Mouse (Mus musculus) embryonic facial prominence, embryonic 10.5 days (tissue): Measurements from ENCODE around the gene Mast4. TPM values are rescaled to one million over a fixed set of nuclear protein-coding genes. Genes with fewer than 3 reads are reported as not detected.

Source experiments
- DNase-seq: peaks from one replicate; pipeline ENCODE4 v3.0.0-alpha.2; 2017; ENCODE audit warnings: low spot score
- H3K27ac ChIP-seq: fragments of 300-500 bp; sonication (generic); replicated peaks from 2 replicates; pipeline ENCODE4 v1.5.1; 2016; ENCODE audit warnings: mild to moderate bottlenecking
- H3K27me3 ChIP-seq: fragments of 300-500 bp; sonication (generic); replicated peaks from 2 replicates; pipeline ENCODE4 v1.6.1; 2016; ENCODE audit warnings: low read depth, mild to moderate bottlenecking; ENCODE audit not compliant: poor library complexity, severe bottlenecking
- H3K36me3 ChIP-seq: fragments of 300-500 bp; sonication (generic); replicated peaks from 2 replicates; pipeline ENCODE4 v1.6.1; 2016; ENCODE audit warnings: mild to moderate bottlenecking, moderate library complexity
- H3K4me1 ChIP-seq: fragments of 300-500 bp; sonication (generic); 2 replicates; pipeline ENCODE4 v1.6.1; 2016
- H3K4me3 ChIP-seq: fragments of 300-500 bp; sonication (generic); 2 replicates; pipeline ENCODE4 v1.5.1; 2016; ENCODE audit warnings: mild to moderate bottlenecking, moderate library complexity
- H3K9me3 ChIP-seq: fragments of 300-500 bp; sonication (generic); 2 replicates; pipeline ENCODE4 v1.6.1; 2016; ENCODE audit warnings: mild to moderate bottlenecking
- WGBS: fragments of 180-500 bp; shearing (Covaris S2); methylation state at CpG from one replicate; pipeline ENCODE4 v1.1.7; 2016; 5-methylcytosine and 5-hydroxymethylcytosine counted together
- polyA plus RNA-seq: library from polyadenylated mRNA; unstranded; fragments of >200 nt; fragmentation: Nextera tagmentation; extraction: Ambion mirVana; gene quantifications from 2 replicates; pipeline ENCODE4 v1.2.1, GENCODE M21; 2016

Mast4 gene
- polyA plus RNA-seq, 1 experiment from 2014 or later: 23.0 TPM

DNA sequence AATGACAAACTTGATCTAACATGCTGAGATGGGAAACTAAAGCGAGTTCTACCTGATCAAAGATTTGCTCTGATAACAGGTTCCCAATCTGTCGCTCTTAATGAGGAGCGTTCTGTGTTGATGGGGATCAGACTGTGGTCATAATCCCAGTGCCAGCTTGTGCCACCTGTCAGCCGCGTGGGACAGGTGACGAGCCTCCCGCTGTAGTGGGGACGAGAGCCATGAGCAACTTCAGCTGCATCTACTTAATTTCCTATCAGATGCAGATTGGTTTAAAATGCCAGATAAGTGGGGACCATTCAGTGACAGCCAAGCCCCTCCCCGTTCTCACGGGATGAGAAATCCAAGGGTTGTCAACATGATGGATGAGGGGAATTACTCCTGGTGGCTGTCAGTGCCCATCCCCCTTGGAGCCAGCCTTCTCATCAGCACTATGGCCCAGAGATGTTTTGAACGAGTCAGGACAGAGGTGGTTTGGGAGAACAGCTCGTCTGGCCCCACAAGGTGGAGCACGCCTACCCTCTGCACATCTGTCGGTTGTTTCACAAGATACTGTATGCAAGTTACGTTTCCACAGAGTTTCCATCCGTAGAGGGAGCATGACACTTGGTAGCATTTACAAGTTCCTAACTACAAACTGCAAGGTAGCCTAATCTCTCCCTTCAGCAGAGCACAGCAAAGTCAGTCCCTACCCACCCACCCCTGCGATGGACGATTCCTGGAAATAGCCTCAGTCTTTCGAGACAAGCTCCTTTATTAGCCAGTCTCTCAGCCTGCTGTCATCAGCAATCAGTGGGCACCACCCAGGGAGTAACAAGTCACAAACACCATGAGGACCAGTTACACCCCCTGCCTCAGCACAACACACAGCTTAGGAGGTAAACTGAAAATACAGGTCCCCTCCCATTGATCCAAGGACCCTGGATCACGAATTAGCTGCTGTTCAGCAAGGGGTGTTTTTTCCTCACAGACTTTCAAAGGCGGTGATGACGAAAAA lies 212.2 kb downstream of the Mast4 start:
- 62% methylated on average over 22 of the region's 22 CpGs for WGBS
- DNase-seq: no peak
- peaks cover 15% of the 10 kb centered on the region; the same call in 1 of the 2 replicates for H3K4me1 ChIP-seq

GRCm38 (mm10) chr13:103120669-103121131 lies 213.6 kb downstream of the Mast4 start:
- no peaks in the 10 kb centered on the region for H3K9me3 ChIP-seq
- peak overlapping the region; percentile 73 for H3K27ac ChIP-seq
- no peaks in the 10 kb centered on the region for H3K36me3 ChIP-seq
- no peaks in the 10 kb centered on the region for H3K27me3 ChIP-seq
- H3K4me1 ChIP-seq: peaks cover 15% of the 10 kb centered on the region; the same call in 1 of the 2 replicates
- peak overlapping the region; percentile 36 for H3K4me3 ChIP-seq
- peak; percentile 60 for DNase-seq
- 9% methylated on average over 7 of the region's 7 CpGs for WGBS

More for the DNA sequence above, 212.2 kb downstream of the Mast4 start:
- Histone ChIP-seq H3K36me3 (no peaks in the 10 kb centered on the region), H3K9me3 (no peaks in the 10 kb centered on the region), H3K4me3 (no peak overlapping the region), H3K27me3 (no peaks in the 10 kb centered on the region), H3K27ac (no peak overlapping the region)

GRCm38 (mm10) chr13:103119728-103120127 lies 214.6 kb downstream of the Mast4 start:
- no peak overlapping the region for H3K4me3 ChIP-seq
- WGBS: 93% methylated on average over 9 of the region's 9 CpGs
- no peak for DNase-seq
- no peaks in the 10 kb centered on the region for H3K36me3 ChIP-seq
- H3K4me1 ChIP-seq: peaks cover 16% of the 10 kb centered on the region
- no peaks in the 10 kb centered on the region for H3K9me3 ChIP-seq
- H3K27me3 ChIP-seq: no peaks in the 10 kb centered on the region
- H3K27ac ChIP-seq: no peak overlapping the region

DNA sequence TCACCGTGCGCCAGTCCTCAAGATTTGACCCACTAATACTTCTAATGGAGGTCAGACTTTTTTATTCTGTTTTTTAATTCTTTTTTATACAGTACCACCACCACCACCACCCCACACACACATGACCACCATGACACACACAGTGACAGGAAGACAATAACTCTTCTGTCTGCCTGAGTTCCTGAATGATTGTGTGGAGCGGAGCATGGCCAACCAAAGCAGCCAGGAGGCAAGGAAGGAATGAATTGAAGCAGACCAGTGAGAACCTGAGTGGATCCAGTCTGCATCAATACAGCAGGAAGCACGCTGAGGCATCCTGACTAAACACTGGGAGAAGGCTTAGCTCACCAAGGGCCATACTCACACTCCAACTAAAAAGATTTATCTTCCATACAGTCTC lies 219.2 kb downstream of the Mast4 start:
- Histone ChIP-seq H3K36me3 (no peaks in the 10 kb centered on the region), H3K27ac (no peak overlapping the region), H3K27me3 (no peaks in the 10 kb centered on the region), H3K4me1 (peaks cover 27% of the 10 kb centered on the region), H3K4me3 (no peak overlapping the region), H3K9me3 (no peaks in the 10 kb centered on the region)
- DNase-seq: no peak
- WGBS: 83% methylated on average over 4 of the region's 4 CpGs

DNA sequence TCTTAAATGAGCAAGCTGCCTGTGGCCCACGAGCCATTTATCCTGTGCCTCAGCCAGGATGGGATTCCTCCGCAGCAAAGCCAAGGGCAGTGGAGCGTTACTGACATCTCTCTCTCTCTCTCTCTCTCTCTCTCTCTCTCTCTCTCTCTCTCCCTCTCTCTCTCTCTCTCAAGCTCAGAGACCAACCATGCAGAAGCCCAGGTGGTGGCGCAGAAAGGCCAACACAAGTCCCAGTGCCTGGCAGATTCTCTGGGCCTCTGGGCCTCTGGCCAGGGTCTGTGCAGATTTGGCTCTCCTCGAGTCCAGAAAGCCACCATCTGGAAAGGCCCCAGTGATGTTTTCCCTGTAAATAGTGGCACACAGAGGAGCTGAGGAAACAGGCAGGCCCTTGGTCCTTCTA lies 220.0 kb downstream of the Mast4 start:
- Histone ChIP-seq H3K36me3 (no peaks in the 10 kb centered on the region), H3K27ac (peak overlapping the region; percentile 35), H3K4me1 (peaks cover 27% of the 10 kb centered on the region), H3K27me3 (no peaks in the 10 kb centered on the region), H3K9me3 (no peaks in the 10 kb centered on the region), H3K4me3 (no peak overlapping the region)
- 54% methylated on average over 5 of the region's 5 CpGs for WGBS
- DNase-seq: no peak

GRCm38 (mm10) chr13:103109872-103110271 lies 224.4 kb downstream of the Mast4 start:
- 33% methylated on average over 10 of the region's 10 CpGs for WGBS
- Histone ChIP-seq H3K36me3 (no peaks in the 10 kb centered on the region), H3K27ac (no peak overlapping the region), H3K4me3 (no peak overlapping the region), H3K9me3 (no peaks in the 10 kb centered on the region), H3K4me1 (peaks cover 27% of the 10 kb centered on the region), H3K27me3 (no peaks in the 10 kb centered on the region)
- DNase-seq: peak; percentile 76

DNA sequence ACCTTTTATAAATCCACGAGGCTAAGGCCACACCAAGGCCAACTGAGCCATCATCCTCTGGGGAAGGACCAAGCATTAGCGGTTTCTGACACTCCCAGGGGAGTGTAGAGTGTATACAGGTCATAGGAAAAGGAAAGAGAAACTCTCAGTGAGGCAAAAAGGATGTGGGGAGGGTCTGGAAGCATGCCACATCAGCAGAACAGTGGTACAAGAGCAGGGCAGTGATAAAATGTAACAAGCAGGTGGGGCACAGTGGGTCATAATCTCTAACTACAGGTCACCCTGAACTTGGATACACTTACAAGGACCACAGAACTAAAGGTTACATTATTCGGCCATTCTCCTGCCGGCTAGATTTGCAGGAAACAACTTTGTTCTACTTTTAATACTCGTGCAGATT lies 226.9 kb downstream of the Mast4 start:
- no peak for DNase-seq
- peaks cover 23% of the 10 kb centered on the region for H3K4me1 ChIP-seq
- H3K27ac ChIP-seq: no peak overlapping the region
- no peaks in the 10 kb centered on the region for H3K27me3 ChIP-seq
- H3K4me3 ChIP-seq: no peak overlapping the region
- H3K36me3 ChIP-seq: no peaks in the 10 kb centered on the region
- no peaks in the 10 kb centered on the region for H3K9me3 ChIP-seq
- 86% methylated on average over 5 of the region's 5 CpGs for WGBS

- H3K27me3 ChIP-seq: peaks cover 8% of the 10 kb centered on the region
- no peaks in the 10 kb centered on the region for H3K9me3 ChIP-seq
- no peaks in the 10 kb centered on the region for H3K36me3 ChIP-seq
- WGBS: 77% methylated on average over 6 of the region's 6 CpGs
- H3K27ac ChIP-seq: no peak overlapping the region
- DNase-seq: no peak
- no peak overlapping the region for H3K4me3 ChIP-seq
- peaks cover 6% of the 10 kb centered on the region for H3K4me1 ChIP-seq
Observed at GRCm38 (mm10) chr13:103102598-103102997, 231.7 kb downstream of the Mast4 start.

DNA sequence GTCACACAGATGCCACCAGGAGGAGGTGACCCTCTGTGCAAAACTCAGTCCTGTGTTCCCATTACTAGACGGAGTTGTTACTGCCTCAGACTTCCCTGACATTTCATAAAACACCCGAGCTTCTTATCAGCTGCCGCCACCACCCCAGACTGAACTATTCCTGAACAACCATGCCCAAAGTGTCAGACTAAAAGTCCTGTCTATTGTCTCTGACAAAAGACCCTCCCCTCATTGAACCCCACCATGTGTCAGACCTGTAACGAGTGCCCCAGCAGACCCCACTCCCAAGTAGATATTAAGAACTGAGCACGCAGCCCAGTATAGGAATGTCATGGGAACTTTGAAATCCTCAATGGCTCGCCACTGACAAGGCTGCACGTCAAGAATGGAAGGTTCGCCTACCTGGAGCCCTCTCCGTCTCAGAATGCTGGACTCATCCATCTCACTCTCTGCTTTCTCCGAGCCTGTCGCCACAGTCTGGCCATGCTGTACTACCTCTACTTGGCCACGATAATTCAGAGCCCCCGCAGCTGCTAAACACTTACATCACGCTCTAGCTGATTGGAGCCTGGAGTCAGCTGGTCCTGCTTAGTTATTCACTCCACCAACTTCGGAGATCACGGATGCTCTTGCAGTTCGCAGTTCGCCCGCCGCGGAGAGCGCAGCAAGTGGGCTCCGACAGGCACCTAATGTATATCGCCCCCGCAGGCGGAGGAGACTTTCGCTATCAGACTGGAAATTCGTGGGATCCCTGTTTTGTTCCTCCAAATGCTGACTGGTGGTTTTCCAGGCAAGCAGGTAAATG lies 237.7 kb downstream of the Mast4 start:
- DNase-seq: peak; percentile 79
- 8% methylated on average over 28 of the region's 28 CpGs for WGBS
- Histone ChIP-seq H3K4me1 (peaks cover 9% of the 10 kb centered on the region), H3K9me3 (no peaks in the 10 kb centered on the region), H3K27ac (no peak overlapping the region; the same call in 1 of the 2 replicates), H3K36me3 (no peaks in the 10 kb centered on the region), H3K4me3 (peak overlapping the region; percentile 57), H3K27me3 (peaks cover 26% of the 10 kb centered on the region)

DNA sequence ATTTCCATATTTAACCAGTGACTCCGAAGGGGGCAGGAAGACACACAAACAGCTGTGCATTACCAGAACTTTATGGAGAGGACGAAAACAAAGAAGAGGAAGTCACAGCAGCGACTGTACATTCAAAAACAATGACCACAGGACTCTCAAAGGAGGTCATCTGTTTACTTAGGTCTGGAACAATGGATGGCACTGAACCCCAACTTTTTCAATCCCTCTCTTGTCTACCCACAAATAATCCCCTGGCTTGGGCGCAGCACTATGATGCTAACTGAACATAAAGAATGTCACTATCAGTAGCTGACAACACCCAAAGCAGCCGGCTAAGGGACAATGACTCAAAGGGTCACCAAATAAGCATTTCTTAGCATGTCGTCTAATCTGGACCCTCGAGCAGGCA lies 238.8 kb downstream of the Mast4 start:
- Histone ChIP-seq H3K27me3 (peaks cover 26% of the 10 kb centered on the region), H3K4me1 (peaks cover 9% of the 10 kb centered on the region), H3K36me3 (no peaks in the 10 kb centered on the region), H3K9me3 (no peaks in the 10 kb centered on the region), H3K4me3 (no peak overlapping the region), H3K27ac (no peak overlapping the region)
- 61% methylated on average over 7 of the region's 7 CpGs for WGBS
- DNase-seq: no peak

DNA sequence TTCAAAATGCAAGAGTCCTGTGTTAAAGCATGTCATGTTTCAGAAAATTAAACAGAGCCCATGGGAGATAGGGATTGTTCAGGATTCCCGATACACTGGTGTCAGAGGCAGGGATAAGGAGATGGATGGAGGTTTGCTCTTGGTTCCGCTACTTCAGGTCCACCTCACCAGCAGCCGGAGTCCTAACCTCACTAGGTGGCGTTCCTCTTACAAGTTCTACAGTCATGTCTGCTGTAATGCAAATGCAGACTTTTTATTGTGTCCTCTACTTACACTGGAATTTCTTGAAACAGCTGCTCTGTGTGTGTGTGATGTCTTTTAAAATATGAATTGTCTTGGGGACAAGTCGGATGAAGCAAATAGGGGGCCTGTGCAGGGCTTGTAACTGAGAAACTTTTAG lies 239.7 kb downstream of the Mast4 start:
- H3K4me1 ChIP-seq: peaks cover 9% of the 10 kb centered on the region
- no peak for DNase-seq
- WGBS: 80% methylated on average over 5 of the region's 5 CpGs
- no peaks in the 10 kb centered on the region for H3K9me3 ChIP-seq
- no peak overlapping the region for H3K4me3 ChIP-seq
- H3K27me3 ChIP-seq: peaks cover 26% of the 10 kb centered on the region
- no peaks in the 10 kb centered on the region for H3K36me3 ChIP-seq
- H3K27ac ChIP-seq: no peak overlapping the region

DNA sequence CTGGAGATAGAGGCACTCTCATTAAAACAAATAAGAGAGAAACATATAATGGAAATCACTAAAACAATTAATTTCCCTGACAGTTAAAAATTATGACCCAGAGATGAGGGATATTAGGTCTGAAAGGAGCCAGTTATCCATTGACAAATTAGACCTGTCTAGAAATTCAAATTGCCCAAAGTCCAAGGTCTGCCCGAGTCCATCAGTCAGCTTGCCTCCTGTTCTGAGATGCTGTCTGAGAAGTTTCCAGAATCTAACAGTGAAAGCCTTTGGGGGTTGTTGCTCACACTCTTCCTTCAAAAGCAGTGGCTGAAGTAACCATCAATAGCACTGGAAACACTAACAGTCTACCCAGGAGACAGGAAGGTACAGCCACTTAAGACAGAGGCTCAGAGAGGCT lies 240.6 kb downstream of the Mast4 start:
- Histone ChIP-seq H3K27ac (no peak overlapping the region), H3K9me3 (no peaks in the 10 kb centered on the region), H3K4me3 (no peak overlapping the region), H3K36me3 (no peaks in the 10 kb centered on the region), H3K27me3 (peaks cover 26% of the 10 kb centered on the region), H3K4me1 (peaks cover 9% of the 10 kb centered on the region)
- 87% methylated on average over 1 of the region's 1 CpGs for whole genome bisulfite sequencing
- DNase-seq: no peak
